Mouse (Mus musculus) layer of hippocampus, postnatal 10 days (tissue): Measurements from ENCODE around the gene Sec22b. TPM values are rescaled to one million over a fixed set of nuclear protein-coding genes. Genes with fewer than 3 reads are reported as not detected.

Source experiments
- DNase-seq, 2 experiments: peaks; one replicate each; pipeline ENCODE4 v3.0.0; 2021; ENCODE audit warnings: low spot score in 2 of 2
- total RNA-seq, 2 experiments: library from RNA; stranded (reverse); gene quantifications; 2 replicates each; pipeline ENCODE4 v1.2.3; 2021

The Sec22b gene
- total RNA-seq, 2 experiments from 2014 or later: 60.9 to 66.3 TPM

DNA sequence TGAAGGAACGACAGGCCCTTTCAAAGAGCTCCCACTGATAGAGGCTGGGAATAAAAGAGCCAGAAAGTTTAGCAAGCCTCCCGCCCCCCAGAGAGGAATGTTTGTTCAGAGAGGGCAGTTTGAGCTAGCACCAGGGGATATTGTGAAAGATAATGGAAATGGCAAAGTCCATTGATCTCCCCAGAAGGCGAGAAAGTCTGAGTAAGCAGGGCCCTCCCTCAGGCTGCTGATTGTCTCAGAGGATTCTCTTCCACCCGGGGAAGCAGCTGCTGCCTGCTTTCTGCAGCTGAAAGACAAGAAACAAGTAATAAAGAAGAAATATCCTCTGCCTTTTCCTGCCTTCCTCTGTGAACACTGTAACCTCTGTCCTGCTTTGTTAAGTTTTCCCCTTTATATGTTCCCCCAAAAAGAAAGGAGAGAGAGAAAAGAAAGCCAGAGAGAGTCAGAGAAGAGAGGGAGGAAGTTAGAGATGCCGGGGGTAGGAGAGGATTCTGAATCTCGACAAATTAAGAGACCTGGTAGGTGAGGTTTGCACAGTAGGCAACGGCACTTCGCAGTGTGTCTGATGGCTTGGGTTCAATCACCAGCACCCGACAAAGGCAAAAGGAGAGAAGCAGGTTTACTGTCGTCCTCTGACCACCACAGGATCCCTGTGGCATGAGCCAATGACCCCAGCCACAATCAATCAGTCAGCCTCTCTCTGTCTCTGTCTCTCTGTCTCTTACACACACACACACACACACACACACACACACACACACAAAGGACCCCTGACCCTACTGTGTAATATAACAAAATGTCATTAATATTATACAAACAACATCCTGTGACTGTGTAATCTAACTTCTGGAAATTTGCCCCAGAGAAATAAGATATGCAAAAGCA lies 38.9 kb downstream of the Sec22b start:
- DNase-seq: no peak

DNA sequence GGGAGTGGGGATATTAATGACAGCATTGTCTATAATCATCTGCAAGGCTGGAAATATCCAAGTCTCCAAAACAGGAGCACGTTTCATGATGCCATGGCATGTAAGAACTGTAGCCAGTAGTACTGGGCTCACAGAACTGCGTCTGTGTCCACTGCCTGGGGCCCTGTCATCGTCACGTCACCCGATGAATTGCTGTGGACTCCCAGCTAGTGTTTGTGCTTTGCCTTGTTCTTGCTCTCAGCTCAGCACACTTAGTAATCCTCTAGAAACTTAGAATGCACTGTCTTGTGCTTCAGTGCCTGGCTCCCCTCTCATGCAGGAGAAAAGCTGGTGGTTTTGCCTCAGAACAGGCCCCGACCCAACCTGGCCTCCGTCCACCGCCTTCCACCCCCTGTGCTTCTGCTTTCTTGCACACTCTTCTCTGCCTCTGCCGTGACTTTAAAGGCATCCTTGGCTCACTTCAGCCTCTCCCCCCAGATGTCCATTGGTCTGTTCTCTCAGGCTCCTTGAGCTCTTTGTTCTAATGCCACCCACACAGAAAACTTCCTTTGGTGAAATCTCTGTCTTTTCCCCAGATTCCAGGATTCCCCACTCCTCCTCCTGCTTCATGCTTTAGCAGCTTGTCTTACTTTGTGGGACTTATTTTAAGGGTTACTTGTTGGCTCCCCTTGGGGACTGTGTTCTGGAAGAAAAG lies 39.7 kb downstream of the Sec22b start:
- DNase-seq: peak; percentile 35 to 41

DNA sequence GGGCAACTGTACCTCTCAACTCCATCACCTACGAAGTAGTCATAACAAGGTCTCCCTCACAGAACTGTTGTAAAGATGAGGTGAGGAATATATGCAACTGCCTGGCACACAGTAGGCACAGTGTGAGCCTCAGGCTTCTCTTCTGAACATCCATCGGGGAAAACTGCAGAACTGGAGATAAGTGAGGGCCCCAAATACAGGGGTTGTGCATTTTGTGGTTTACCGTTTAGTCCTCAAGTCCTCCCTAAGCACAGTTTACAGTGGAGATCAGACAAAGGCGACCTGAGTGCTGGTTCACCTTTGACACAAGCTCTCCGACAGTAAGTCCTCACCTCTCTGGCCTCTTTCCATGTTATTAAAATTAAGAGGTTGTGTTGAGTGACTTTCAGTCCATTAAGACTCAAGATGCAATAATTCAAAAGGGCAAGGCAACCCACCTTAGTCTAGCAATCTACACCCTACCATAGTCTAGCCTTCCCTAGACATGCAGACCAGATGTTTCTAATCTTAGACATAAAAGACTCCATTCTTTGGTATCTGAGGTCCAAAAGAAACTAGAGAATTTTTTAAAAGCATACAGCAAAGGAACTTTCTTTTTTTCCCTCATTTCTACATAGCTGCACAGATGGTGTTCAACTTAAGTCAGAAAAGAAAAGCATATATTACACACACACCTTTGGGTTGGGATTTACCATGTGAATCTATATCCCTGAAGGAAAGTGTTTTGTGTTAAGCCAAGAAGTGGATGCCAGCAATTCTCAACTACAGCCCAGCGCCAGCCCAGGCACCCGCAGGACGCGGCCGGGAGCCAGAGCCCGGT lies 40.7 kb downstream of the Sec22b start:
- DNase-seq: no peak

DNA sequence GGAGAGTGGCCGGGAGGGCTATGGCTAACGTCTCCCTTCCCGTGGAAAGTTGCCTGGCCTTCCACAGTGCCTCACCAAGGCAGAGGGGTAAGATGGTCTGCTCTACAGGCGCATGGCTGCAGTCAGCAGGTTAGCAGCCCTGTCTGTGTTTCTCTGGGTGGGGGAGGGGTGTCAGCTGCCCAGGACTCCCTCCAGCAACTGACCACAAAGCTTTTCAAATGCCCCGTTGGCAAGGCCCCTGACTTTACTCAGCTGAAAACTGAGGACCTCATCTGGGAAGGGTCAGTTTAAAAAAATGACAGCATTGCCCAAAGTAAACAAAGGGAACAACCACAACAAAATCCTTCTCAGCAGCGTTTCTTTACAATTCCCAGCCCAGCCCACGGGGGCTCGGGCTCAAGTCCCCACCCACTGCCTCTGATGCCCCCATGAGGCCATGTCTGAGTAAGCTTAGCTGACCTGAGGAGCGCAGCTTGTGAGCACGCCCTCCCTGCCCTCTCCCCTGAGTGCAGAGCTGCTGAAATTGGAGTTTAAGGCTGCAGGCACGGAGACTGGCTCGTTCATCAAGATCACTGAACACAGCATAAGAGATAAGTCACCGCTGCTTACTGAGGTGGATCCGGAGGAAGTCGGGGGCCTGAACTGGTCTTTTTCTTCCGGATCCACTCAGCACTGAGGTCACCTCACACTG lies 41.4 kb downstream of the Sec22b start:
- peak; percentile 29 to 47 for DNase-seq

DNA sequence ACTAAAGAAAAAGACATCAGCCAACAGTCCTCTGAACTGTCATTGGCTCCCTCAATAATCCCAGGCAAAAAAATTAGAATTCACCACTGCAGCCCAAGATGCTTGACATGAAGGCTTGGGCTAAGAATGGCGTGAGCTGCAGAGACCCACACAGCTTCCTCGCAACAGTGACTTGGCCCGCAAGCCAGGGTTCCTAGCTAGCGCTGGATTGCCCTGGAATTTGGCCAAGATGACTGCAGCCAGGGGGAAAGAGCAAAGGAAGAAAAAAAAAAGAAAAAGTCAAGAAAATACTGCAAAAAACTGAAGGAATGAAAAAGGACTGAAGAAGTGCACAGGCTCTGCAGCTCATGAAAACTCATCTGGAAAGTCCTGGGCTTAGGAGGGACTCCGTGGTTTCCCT lies 43.5 kb downstream of the Sec22b start:
- no peak for DNase-seq

DNA sequence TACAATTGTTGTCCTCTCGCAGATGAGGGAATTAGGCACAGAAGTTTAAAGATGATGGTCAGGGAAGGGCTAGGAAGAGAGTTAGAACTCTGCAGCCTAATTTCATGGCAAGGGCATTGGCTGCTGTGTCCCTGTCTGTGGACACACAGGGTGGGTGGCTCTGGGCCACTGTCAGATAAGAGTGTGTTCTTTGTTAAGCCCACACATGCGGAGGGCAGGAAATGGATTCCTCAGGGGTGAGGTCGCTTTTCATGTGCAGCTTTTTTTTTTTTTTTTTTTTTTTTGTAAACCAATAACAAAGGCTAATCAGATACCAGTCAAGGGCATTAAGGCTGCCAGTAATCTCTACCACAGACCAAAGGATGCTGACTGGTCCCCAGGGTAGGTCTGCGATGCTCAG lies 45.4 kb downstream of the Sec22b start:
- DNase-seq: no peak

DNA sequence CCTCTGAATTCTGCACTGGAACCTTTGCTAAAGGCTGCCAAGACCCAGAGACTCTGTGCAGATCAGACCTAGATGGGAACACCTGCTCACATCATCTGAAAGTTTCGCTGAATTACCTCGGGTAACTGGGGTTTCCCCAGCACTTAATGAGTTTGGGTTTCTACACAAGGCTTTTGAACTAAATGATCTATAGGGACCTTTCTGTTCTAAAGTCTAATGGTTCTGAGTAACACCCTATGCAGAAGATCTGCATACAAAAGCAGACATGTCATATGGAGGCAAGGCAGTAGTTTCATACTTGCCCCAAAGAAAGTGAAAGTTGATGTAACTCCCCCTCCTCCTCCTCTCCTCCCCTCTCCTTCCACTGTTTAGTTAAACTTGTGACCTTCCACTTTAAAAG lies 47.5 kb downstream of the Sec22b start:
- DNase-seq: no peak

DNA sequence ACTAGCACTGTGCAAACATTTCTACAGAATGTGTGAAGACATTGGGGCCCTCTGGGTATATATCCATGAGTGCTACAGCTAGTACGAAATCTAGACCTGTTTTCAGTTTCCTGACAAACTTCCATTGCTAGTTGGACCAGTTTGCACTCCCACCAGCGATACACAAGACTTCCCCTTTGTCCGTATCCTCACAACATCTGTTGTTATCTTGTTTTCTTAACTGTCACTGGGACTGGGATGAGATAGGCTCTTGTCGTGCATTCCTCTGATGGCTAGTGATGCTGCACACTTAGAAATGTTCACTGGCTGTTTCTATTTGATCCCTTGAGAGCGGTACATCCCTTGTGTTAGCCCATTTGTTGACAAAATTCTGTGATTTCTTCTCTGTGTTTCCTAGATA lies 49.0 kb downstream of the Sec22b start:
- DNase-seq: no peak

DNA sequence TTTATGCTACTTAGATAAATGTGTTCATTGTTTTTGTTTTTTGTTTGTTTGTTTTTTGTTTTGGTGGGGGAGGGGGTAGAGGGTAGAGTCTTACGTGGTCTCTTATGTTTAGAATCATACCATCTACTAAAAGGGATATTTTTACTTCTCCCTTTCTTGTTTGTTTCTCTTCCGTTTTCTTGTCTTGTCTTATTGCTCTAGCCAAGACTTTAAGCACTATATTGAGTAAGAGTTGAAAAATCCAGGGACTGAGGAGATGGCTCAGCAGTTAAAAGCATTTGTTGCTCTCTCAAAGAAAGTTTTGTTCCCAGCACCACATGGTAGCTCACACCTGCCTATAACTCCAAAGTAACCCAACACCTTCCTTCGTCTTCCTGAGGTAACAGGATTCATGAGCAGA lies 50.1 kb downstream of the Sec22b start:
- no peak for DNase-seq

DNA sequence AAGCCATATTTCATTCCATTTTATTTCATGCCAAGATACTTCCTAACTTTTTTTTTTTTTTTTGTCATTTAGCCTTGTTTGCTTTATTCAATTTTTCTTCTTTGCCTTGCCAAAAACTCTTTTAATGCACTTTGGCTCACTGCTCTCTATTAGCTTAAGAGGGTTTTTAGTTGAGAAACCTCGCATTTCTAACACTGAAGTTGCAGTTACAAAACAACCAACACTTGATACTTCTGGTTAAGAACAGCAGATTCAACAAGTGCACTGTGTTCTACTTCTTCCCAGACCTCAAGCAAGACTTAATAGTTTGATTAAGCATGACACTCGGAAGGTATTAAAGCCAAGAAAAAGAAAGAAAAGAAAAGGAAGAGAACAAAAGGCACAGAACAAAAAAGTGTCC lies 52.2 kb downstream of the Sec22b start:
- DNase-seq: no peak

DNA sequence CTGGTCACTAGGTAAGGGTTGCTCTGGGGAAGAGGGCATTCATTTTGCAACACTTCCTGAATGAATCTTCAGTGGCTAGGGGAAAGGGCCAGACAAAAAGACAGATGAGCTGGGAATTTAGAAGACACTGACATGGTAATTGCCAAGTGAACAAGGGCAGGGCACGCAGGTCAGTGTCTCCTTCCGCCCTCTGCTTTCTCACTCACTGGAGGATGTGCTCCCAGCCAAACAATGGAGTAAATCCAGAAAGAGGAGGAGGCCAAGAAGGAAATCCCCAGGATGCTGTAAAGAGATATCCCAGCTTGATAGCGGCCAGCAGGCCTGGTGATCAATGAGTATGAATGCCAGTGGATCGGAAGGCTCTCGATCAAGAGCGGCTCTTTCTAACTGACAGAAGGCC lies 55.3 kb downstream of the Sec22b start:
- no peak for DNase-seq

DNA sequence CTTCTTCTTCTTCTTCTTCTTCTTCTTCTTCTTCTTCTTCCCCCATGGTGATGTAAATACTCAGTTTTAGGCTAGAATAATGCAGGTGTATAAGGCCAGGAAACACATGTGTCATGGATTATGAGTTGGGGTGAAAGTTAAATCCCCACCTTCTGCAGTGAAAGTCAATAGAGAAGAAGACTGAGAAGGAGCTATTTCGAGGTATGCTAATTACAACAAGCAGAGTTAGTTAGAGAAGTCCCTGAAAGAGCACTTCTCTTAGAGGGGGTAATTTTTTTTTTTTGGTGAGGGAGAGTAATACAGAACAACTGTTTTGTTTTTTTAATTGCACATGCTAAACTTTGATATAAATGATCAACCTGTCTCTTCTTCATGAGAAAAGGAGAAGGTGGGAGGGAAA lies 55.9 kb downstream of the Sec22b start:
- no peak for DNase-seq

DNA sequence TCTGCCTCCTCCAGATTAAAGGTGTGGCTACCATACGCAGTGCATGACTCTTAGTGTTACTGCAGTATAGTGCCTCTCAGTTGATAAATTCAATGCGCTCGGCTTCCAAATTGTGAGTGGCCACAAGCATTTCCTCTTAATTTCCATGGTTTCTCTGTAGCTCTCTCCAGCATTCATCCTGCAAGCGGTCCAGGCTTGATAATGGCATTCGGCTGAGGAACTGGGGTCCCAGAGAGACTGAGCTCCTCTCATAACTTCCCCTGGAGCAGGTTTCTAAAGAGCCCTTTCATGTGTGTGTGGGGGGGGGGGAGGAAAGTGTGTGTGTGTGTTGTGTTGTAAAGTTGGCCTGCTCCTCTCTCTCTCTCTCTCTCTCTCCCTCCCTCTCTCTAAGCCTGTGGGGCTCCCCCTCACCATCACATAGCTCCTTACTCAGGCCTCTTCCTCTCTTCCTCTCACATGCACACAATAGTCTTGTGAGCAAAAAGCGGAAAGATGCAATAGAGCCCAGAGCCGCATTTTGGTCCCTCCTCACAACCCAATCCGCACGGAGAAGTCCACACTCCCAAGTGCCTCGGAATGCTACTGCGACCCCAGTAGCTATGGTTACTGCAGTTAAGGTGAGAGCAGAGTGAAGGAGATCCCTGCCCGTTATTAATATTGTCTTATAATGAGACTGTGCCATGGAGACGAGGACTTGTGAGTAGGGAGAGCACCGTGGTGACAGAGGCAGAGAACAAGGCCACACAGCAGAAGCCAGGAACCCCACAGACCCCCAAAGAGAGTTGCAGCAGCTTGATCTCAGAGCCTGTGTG lies 60.0 kb downstream of the Sec22b start:
- no peak for DNase-seq

DNA sequence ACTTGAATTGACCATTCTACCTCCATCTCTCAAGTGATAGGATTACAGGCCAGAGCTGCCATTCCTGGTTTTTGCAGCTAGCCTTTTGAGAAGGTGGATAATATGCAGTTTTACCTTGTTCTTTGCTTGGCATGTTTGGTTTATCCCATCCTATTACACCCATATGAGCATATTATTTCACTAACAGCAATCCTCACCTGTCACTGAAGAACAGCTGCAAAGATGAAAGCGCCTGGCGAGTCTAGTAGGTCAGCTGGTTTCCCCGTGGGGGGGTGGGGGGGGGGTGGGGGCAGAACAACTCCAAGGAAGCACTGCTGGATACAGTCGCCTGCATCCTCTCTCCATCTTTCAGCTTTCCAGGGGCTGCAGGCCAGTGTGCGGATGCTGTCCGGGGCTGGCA lies 61.0 kb downstream of the Sec22b start:
- no peak for DNase-seq

DNA sequence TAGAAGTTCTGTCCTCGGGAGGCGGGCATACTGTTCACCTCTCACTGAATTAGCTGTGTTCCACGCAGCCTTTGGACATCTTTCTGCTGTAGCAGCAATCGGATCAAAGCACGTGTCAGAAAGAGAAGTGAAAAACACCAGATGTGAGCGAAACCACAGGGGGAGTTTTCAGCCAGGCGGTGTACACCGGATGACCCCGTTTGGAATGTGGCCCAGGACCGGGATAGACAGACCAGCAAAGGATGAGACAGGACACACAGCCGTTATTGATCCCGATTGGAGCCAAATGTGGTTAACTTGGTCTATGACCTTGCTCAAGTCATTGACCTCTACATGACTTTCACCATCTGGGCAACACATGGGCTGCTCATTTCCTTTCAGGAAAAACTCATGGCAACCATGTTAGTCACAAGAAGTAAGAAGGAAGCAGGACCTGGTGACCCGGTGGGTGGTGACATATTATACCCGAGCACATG lies 63.9 kb downstream of the Sec22b start:
- no peak for DNase-seq

DNA sequence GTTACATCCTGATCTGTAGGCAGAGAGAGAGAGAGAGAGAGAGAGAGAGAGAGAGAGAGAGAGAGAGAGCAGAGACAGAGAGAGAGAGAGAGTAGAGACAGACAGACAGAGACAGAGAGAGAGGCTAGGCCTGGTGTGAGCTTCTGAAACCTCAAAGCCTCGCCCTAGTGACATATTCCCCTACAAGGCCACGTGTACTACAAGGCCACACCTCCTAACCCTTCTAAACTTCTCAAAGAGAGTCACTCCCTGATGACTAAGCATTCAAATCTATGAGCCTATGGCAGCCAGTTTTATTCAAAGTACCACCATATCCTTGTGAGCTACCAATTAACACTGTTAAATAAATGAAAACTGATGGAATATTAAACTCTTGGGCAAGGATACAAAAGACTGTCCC lies 66.6 kb downstream of the Sec22b start:
- no peak for DNase-seq

DNA sequence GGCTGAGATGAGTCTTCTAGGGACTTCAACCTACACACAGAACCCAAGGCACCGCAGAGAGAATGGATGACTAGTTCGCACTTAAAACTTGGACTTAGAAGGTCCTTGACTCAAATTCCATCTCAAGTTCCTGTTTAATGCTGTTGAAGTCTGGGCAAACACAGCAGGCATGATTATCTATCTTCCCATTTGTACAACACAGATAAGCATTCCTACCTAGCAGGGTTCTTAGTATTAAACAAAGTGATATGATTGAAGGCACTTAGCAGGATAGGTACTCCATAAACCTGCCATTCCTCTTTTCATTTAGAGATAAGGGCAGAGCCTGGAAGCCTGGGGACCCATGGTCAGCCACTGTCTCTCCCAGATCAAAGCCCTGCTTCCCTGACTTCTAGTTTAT lies 67.2 kb downstream of the Sec22b start:
- no peak for DNase-seq

DNA sequence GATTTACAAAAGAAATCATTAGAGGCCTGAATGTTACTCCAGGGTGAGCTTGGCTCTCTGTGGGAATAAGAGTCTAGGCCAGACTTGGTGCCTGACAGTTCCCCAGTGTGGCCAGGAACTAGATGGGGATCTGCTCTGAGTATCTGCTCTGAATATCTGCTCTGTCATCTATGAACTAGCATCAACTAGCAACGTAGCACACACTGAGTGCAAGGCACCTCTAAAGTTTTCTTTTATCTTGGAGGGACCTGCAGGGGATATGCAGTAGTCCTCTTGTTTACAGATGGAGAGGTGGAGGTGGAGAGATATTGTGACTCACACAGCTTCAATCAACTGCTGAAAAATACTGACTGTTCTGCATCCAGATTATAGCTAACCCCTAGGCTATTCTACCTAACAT lies 68.0 kb downstream of the Sec22b start:
- no peak for DNase-seq

DNA sequence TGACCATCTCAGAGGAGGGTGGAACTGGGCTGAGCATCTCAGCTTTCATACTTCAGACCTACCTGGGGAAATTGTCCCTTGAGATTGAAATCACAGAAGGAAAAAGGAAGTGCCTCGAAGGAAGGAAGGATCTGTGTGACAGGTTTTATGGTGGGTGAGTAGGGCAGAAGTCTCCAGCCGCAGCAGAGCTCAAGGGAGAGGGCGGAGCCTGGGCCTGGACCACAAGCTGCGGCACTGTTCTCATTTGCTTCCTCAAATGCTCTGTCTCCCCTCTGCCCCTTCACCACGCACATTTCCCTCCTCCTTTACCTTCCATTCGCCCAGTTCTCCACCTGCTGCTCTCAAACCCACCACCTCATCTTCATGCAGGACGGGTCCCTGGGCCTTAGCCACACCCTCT lies 70.1 kb downstream of the Sec22b start:
- DNase-seq: no peak

DNA sequence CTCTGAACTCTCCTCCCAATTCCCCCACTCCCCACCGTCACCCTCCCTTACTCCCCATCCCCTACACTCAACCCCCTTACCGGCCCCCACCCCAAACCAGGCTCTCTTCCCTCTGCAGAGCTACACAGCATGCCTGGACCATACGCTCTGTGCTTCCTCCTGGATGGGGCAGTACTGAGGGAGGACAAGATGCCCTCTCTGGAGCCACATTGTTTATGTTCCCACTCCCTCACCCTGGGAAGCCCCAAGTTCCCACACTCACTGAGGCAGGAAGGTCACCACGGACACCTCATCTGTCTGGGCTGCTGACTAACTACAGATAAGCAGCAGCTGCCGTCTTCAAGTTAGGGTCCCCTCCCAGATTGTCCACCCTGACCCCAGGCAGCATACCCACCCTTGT lies 71.2 kb downstream of the Sec22b start:
- no peak for DNase-seq
